Mouse (Mus musculus) midbrain, embryonic 13.5 days (tissue): ENCODE data around the gene Abat. TPM values are rescaled to one million over a fixed set of nuclear protein-coding genes. Genes with fewer than 3 reads are reported as not detected.
"Not testable (repeated sequence)": the region's sequence is repeated elsewhere in the genome, so short reads cannot be mapped to it uniquely, and the experiment has no call there.

Source experiments
- ATAC-seq: fragments of 200-750 bp; cut with Nextera tagmentation; 2 replicates; pipeline ENCODE4 v1.8.0; 2017; ENCODE audit warnings: mild to moderate bottlenecking, moderate TSS enrichment, moderate library complexity
- H3K27ac ChIP-seq: fragments of 300-500 bp; sonication (generic); 2 replicates; pipeline ENCODE4 v1.5.1; 2015; ENCODE audit warnings: inconsistent platforms, mild to moderate bottlenecking, moderate library complexity
- H3K27me3 ChIP-seq: fragments of 300-500 bp; sonication (generic); 2 replicates; pipeline ENCODE4 v1.6.1; 2015; ENCODE audit warnings: mild to moderate bottlenecking, inconsistent platforms
- H3K36me3 ChIP-seq: fragments of 300-500 bp; sonication (generic); 2 replicates; pipeline ENCODE4 v1.6.1; 2015; ENCODE audit warnings: mild to moderate bottlenecking, inconsistent platforms
- H3K4me1 ChIP-seq: fragments of 300-500 bp; sonication (generic); replicated peaks from 2 replicates; pipeline ENCODE4 v1.6.1; 2015; ENCODE audit warnings: inconsistent platforms
- H3K4me2 ChIP-seq: fragments of 300-500 bp; sonication (generic); replicated peaks from 2 replicates; pipeline ENCODE4 v1.6.1; 2015; ENCODE audit warnings: moderate library complexity, mild to moderate bottlenecking, inconsistent platforms
- H3K4me3 ChIP-seq: fragments of 300-500 bp; sonication (generic); replicated peaks from 2 replicates; pipeline ENCODE4 v1.5.1; 2015; ENCODE audit warnings: mild to moderate bottlenecking, inconsistent platforms
- H3K9ac ChIP-seq: fragments of 300-500 bp; sonication (generic); replicated peaks from 2 replicates; pipeline ENCODE4 v1.6.1; 2015; ENCODE audit warnings: mild to moderate bottlenecking, inconsistent platforms
- H3K9me3 ChIP-seq: fragments of 300-500 bp; sonication (generic); 2 replicates; pipeline ENCODE4 v1.6.1; 2016; ENCODE audit warnings: mild to moderate bottlenecking, inconsistent platforms
- WGBS: fragments of 180-500 bp; shearing (Covaris S2); methylation state at CpG from one replicate; pipeline ENCODE4 v1.1.7; 2015; 5-methylcytosine and 5-hydroxymethylcytosine counted together
- polyA plus RNA-seq: library from polyadenylated mRNA; unstranded; fragments of >200 nt; fragmentation: Nextera tagmentation; extraction: Ambion mirVana; gene quantifications from 2 replicates; pipeline ENCODE4 v1.2.1, GENCODE M21; 2015

Abat gene
- polyA plus RNA-seq, 1 experiment from 2014 or later = 55.2 TPM

GRCm38 (mm10) chr16:8534466-8535200 lies 21.4 kb downstream of the Abat start:
- peaks cover 18% of the 10 kb centered on the region for H3K27me3 ChIP-seq
- no peak for ATAC-seq
- 82% methylated on average over 11 of the region's 11 CpGs for WGBS
- H3K27ac ChIP-seq = no peak overlapping the region
- H3K9ac ChIP-seq = no peak overlapping the region
- no peaks in the 10 kb centered on the region for H3K9me3 ChIP-seq
- 0 out of 2 replicates have a peak, but pooled peaks cover 13% of the 10 kb centered on the region for H3K36me3 ChIP-seq
- H3K4me2 ChIP-seq = no peak overlapping the region
- H3K4me3 ChIP-seq = no peak overlapping the region
- peaks cover 21% of the 10 kb centered on the region for H3K4me1 ChIP-seq

DNA sequence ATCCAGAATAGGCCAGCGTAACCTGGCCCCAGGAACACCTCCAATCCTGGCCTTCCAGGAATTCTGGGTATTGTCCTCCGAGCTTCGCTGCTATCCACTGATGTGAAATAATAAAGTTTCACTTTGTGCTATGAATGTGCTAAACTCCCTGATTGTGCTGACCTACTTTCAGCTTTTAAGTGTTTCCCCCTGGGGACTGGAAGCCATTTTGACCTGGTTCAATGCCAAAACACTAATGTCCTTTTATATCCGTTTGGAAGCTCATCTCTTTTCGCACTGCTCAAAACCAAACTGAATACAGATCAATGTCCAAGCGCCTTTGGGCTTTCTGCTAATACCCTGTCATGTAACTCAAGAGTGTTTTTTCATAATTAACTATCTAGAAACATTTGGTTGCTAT lies 22.2 kb downstream of the Abat start:
- Histone ChIP-seq H3K4me1 (peaks cover 28% of the 10 kb centered on the region), H3K27me3 (peaks cover 18% of the 10 kb centered on the region), H3K9me3 (no peaks in the 10 kb centered on the region), H3K4me3 (no peak overlapping the region), H3K36me3 (0 out of 2 replicates have a peak, but pooled peaks cover 13% of the 10 kb centered on the region), H3K27ac (no peak overlapping the region), H3K4me2 (no peak overlapping the region), H3K9ac (no peak overlapping the region)
- ATAC-seq = no peak
- 81% methylated on average over 6 of the region's 6 CpGs for WGBS

DNA sequence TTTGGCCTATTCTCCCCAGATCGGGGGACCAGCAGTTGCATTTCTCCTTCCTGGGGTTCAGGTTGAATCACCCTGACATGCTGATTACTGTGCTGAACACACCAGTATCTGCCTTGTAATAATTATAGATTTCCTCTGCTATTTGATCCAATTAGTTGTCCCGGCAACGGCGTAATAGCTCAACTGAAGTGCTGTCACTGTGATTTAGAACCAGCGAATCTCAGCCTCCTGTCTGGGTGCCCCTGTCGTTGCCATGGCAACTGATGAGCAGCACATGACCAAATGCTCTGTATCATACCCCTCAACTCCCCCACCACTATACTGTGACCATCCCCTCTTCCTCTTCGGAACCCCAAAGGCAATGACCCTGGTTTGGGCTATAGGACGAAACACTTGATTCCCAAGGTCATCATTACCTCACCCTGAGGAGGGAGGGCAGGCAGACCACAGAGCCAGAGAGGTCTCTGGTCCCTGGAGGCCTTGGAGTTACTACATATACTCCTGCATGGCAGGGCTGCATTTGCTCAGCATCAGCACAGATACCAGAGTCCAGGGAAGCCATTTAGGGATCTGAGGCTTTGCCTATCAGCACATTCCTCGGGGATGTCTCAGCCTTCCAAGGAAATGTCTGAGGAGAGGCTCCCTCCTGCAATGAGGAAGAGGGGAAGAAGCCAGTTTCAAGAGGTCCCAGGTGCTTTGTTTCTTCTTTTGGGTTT lies 26.1 kb downstream of the Abat start:
- H3K9ac ChIP-seq = no peak overlapping the region
- no peak overlapping the region for H3K4me3 ChIP-seq
- 0 out of 2 replicates have a peak, but pooled peaks cover 2% of the 10 kb centered on the region for H3K36me3 ChIP-seq
- H3K4me2 ChIP-seq = peak overlapping the region; percentile 27
- H3K27ac ChIP-seq = peak overlapping the region; percentile 83
- H3K4me1 ChIP-seq = peaks cover 44% of the 10 kb centered on the region
- H3K9me3 ChIP-seq = no peaks in the 10 kb centered on the region
- peak; percentile 88 for ATAC-seq
- H3K27me3 ChIP-seq = peaks cover 15% of the 10 kb centered on the region
- WGBS = 25% methylated on average over 9 of the region's 9 CpGs

GRCm38 (mm10) chr16:8540859-8541314 lies 27.7 kb downstream of the Abat start:
- ATAC-seq = peak; percentile 55

DNA sequence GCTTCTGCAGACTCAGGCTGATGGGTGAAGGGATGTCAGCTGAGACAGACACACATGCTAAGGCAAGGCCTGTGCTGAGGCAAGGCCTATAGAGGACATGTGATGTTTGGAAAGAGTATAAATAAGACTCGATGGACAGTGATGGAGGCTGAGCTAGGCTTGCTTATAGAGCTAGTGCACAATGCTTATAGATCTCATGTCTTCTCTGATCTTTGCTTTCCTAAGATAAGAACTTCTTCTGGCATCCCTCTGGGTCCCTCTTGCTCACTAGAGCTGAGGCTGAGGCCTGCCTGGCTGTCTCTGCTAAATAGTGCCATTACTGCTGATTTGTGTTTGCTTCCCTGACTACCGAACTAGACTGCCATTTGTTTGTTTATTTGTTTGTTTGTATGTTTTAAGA lies 34.6 kb downstream of the Abat start:
- Histone ChIP-seq H3K9ac (no peak overlapping the region), H3K9me3 (no peaks in the 10 kb centered on the region), H3K36me3 (peaks cover 15% of the 10 kb centered on the region), H3K27ac (no peak overlapping the region), H3K27me3 (no peaks in the 10 kb centered on the region), H3K4me3 (no peak overlapping the region), H3K4me2 (no peak overlapping the region), H3K4me1 (no peaks in the 10 kb centered on the region)
- ATAC-seq = no peak
- WGBS = 97% methylated on average over 2 of the region's 2 CpGs

More at GRCm38 (mm10) chr16:8540859-8541314, 27.7 kb downstream of the Abat start:
- Histone ChIP-seq H3K4me3 (no peak overlapping the region), H3K9ac (no peak overlapping the region; the same call in 1 of the 2 replicates), H3K27ac (peak overlapping the region; percentile 83), H3K36me3 (0 out of 2 replicates have a peak, but pooled peaks cover 2% of the 10 kb centered on the region), H3K27me3 (peaks cover 8% of the 10 kb centered on the region), H3K4me1 (peaks cover 40% of the 10 kb centered on the region), H3K9me3 (no peaks in the 10 kb centered on the region), H3K4me2 (peak overlapping the region; percentile 27)
- 69% methylated on average over 3 of the region's 3 CpGs for WGBS

DNA sequence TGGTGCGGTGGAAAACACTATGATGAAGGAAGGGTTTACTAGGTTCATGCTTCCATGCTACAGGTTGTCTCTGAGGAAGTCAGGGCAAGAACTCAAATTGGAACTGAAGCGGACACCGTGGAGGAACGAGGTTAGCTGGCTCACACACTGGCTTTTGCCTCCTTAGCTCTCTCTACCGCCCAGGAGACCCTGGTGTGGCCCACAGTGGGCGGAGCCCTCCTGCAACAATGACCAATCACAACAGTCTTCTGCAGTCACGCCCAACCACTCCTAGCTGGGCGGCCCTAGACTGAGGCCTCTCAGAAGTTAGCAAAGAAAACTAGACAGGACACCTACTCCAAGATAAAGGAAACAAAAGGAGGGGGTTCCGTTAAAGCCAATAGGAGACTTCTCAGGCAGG lies 36.3 kb downstream of the Abat start:
- Histone ChIP-seq H3K27ac (no peak overlapping the region), H3K4me2 (no peak overlapping the region), H3K4me1 (no peaks in the 10 kb centered on the region), H3K9me3 (0 out of 2 replicates have a peak, but pooled peaks cover 4% of the 10 kb centered on the region), H3K27me3 (no peaks in the 10 kb centered on the region), H3K4me3 (no peak overlapping the region), H3K36me3 (peaks cover 19% of the 10 kb centered on the region), H3K9ac (no peak overlapping the region)
- no peak for ATAC-seq
- 68% methylated on average over 9 of the region's 9 CpGs for WGBS

DNA sequence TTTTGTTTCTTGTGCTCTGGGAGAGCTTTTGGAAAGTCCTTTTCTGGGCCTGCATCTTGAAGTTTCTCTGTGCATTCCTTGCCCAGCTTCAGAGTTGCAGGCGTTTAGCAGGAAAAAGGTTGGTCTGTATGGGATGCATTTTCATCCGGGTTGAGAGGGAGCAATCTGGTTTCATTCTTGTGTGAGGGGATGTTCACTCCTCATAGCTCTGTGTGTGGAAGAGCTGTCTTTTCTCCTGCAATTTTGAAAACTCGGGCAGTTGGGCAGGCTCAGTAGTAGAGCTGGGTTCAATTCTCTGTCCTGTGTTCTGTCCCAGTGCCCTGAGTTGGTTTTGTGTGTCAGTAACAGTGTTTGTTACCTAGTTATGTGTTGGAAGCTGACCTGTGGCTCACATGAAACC lies 41.1 kb downstream of the Abat start:
- 88% methylated on average over 3 of the region's 3 CpGs for WGBS
- no peak overlapping the region for H3K9ac ChIP-seq
- no peak overlapping the region for H3K4me2 ChIP-seq

GRCm38 (mm10) chr16:8554751-8555150 lies 41.5 kb downstream of the Abat start:
- WGBS = 95% methylated on average over 2 of the region's 2 CpGs
- not testable (repeated sequence) for H3K4me3 ChIP-seq, H3K4me2 ChIP-seq, H3K27me3 ChIP-seq, H3K9ac ChIP-seq, ATAC-seq, H3K4me1 ChIP-seq, H3K36me3 ChIP-seq, H3K27ac ChIP-seq
- peaks cover 12% of the 10 kb centered on the region; the same call in 1 of the 2 replicates for H3K9me3 ChIP-seq

More for the DNA sequence above, 41.1 kb downstream of the Abat start:
- Histone ChIP-seq H3K9me3 (peaks cover 12% of the 10 kb centered on the region; the same call in 1 of the 2 replicates), H3K36me3 (0 out of 2 replicates have a peak, but pooled peaks cover 10% of the 10 kb centered on the region), H3K4me3 (no peak overlapping the region), H3K27me3 (no peaks in the 10 kb centered on the region), H3K4me1 (no peaks in the 10 kb centered on the region), H3K27ac (no peak overlapping the region)
- no peak for ATAC-seq

DNA sequence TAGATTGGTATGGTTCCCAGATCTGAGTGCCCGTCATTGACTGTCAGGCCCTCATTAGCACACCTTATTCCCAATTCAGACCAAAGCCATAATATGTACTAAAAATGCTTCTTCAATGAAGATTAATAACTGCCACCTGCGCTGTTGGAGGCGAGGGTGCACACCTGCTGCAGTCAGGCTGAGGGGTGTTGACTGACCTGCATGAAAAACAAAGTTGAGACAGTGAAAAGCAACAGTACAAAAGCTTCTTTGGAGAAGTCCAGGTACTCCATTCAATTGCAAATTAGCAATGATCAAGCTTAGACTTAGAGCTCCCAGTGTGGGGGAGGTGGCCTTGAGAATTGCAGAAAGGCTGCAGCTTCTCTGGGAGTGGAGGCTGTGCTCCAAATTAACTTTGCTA lies 42.1 kb downstream of the Abat start:
- not testable (repeated sequence) for H3K4me3 ChIP-seq, H3K27ac ChIP-seq, ATAC-seq

DNA sequence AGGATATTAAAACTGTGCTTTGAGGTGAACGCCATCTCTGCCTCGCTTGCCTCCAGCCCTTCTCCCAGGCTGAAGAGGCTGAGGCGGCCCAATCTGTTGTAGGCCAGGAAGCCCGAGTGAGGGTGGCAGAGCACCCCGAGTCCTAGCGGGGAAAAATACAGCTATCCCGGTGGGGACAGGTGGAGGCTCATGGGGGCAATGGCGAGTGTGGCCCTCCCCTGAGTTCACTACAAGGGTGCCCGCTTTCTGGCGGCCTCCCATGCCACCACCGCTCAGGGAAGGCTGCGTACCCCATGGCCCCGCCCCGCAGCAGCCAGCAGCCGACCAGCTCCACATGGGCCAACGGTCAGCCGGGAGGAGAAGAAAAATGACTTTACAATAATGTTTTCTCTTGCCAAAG lies 46.9 kb downstream of the Abat start:
- H3K27me3 ChIP-seq = no peaks in the 10 kb centered on the region
- no peak for ATAC-seq
- H3K4me3 ChIP-seq = no peak overlapping the region
- H3K9me3 ChIP-seq = peaks cover 12% of the 10 kb centered on the region; the same call in 1 of the 2 replicates
- no peak overlapping the region for H3K4me2 ChIP-seq
- peaks cover 7% of the 10 kb centered on the region; the same call in 1 of the 2 replicates for H3K36me3 ChIP-seq
- WGBS = 95% methylated on average over 17 of the region's 17 CpGs
- H3K27ac ChIP-seq = no peak overlapping the region
- no peak overlapping the region for H3K9ac ChIP-seq
- H3K4me1 ChIP-seq = no peaks in the 10 kb centered on the region

More for the DNA sequence above, 42.1 kb downstream of the Abat start:
- Histone ChIP-seq H3K36me3 (peaks cover 11% of the 10 kb centered on the region; the same call in 1 of the 2 replicates), H3K9me3 (peaks cover 16% of the 10 kb centered on the region; the same call in 1 of the 2 replicates)
- 70% methylated on average over 3 of the region's 3 CpGs for WGBS
- not testable (repeated sequence) for H3K9ac ChIP-seq, H3K4me2 ChIP-seq, H3K27me3 ChIP-seq, H3K4me1 ChIP-seq

GRCm38 (mm10) chr16:8561101-8561500 lies 47.9 kb downstream of the Abat start:
- not testable (repeated sequence) for ATAC-seq, H3K4me3 ChIP-seq, H3K9me3 ChIP-seq, H3K27me3 ChIP-seq, H3K36me3 ChIP-seq, H3K4me2 ChIP-seq, H3K4me1 ChIP-seq, H3K27ac ChIP-seq, H3K9ac ChIP-seq
- WGBS = 39% methylated on average over 4 of the region's 4 CpGs

DNA sequence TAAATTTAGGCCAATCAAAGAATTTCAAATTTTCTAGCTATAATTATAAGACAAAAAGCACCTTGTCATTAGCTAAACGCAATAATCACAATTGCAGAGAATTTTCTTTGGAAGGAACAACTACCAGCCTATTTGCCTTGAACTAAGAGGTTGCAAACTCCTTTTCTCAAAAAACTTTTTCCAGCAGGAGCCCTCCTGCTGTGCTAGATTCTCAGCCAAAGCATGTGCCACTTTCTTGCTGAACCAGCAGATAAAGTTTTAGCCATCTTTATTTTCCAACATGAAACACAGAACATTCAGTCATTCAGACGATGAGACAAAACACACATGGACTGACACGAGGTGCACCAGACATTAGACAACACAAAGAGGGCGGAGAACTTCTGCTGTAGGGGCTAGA lies 48.6 kb downstream of the Abat start:
- H3K9me3 ChIP-seq, H3K27me3 ChIP-seq, H3K27ac ChIP-seq, H3K9ac ChIP-seq, H3K4me2 ChIP-seq, H3K4me3 ChIP-seq, H3K36me3 ChIP-seq, ATAC-seq: not testable (repeated sequence)
- WGBS = 39% methylated on average over 4 of the region's 4 CpGs
- peaks cover 15% of the 10 kb centered on the region for H3K4me1 ChIP-seq
